Mouse (Mus musculus) G1E (cell line): Measurements from ENCODE around the gene Cym. TPM values are rescaled to one million over a fixed set of nuclear protein-coding genes. Genes with fewer than 3 reads are reported as not detected.

ENCODE experiments used
- ATAC-seq: 2 replicates; pipeline ENCODE4 v1.8.0; 2016; ENCODE audit warnings: mild to moderate bottlenecking; ENCODE audit not compliant: insufficient number of reproducible peaks, poor library complexity, low FRiP score, severe bottlenecking; ENCODE audit errors: extremely low read depth
- DNase-seq: peaks from one replicate; pipeline ENCODE4 v3.0.0; 2012; ENCODE audit warnings: low spot score
- H3K27me3 ChIP-seq: 2 replicates; pipeline ENCODE4 v1.6.1; 2012; ENCODE audit warnings: mild to moderate bottlenecking, low read length, inconsistent platforms; ENCODE audit not compliant: insufficient read depth
- H3K36me3 ChIP-seq: replicated peaks from 2 replicates; pipeline ENCODE3; 2012; ENCODE audit warnings: mild to moderate bottlenecking, inconsistent platforms
- H3K4me1 ChIP-seq: 2 replicates; pipeline ENCODE4 v1.6.1; 2012; ENCODE audit warnings: low read depth, low read length, inconsistent platforms, mixed read lengths; ENCODE audit not compliant: insufficient read depth
- H3K4me3 ChIP-seq: 2 replicates; pipeline ENCODE4 v1.5.1; 2012; ENCODE audit warnings: low read depth, mild to moderate bottlenecking, inconsistent platforms, low read length, moderate library complexity, mixed read lengths
- H3K9me3 ChIP-seq: replicated peaks from 2 replicates; pipeline ENCODE4 v1.6.1; 2012; ENCODE audit warnings: inconsistent platforms
- CTCF ChIP-seq: IDR thresholded peaks from 2 replicates; pipeline ENCODE4 v1.5.1; 2012; ENCODE audit warnings: low read depth, low read length, inconsistent platforms, mixed read lengths
- GATA1 ChIP-seq: IDR thresholded peaks from 2 replicates; pipeline ENCODE4 v1.6.1; 2012; ENCODE audit warnings: borderline replicate concordance, low read length, inconsistent platforms, mixed read lengths
- GATA2 ChIP-seq: IDR thresholded peaks from 2 replicates; pipeline ENCODE4 v1.6.1; 2012; ENCODE audit warnings: low read depth, low read length, inconsistent platforms, borderline replicate concordance
- POLR2AphosphoS5 ChIP-seq: IDR thresholded peaks from 2 replicates; pipeline ENCODE4 v1.6.1; 2012; ENCODE audit warnings: low read depth, low read length, inconsistent platforms; ENCODE audit not compliant: insufficient replicate concordance
- TAL1 ChIP-seq: conservative IDR thresholded peaks from 2 replicates; pipeline ENCODE4 v1.6.1; 2012; ENCODE audit warnings: low read depth, low read length, inconsistent platforms, mixed read lengths
- polyA plus RNA-seq: library from polyadenylated mRNA; stranded (reverse); fragments of >175 nt; gene quantifications from 2 replicates; pipeline ENCODE4 v1.2.3, GENCODE M21; 2012
- total RNA-seq, 2 experiments: library from RNA; stranded (forward) in 1 of 2; stranded (reverse) in 1 of 2; fragments of 200-1000 nt in 1 of 2; fragments of >200 nt in 1 of 2; fragmentation: Nextera tagmentation in 1 of 2; gene quantifications; 2 replicates each; pipeline ENCODE4 v1.2.3; 2014 to 2017

Cym gene
- total and polyA plus RNA-seq, 3 experiments = not detected

- Histone ChIP-seq H3K4me1 (no peaks in the 10 kb centered on the region), H3K9me3 (no peaks in the 10 kb centered on the region), H3K27me3 (no peaks in the 10 kb centered on the region), H3K4me3 (no peak overlapping the region), H3K36me3 (no peaks in the 10 kb centered on the region)
- ATAC-seq = no peak
- no peak for DNase-seq
- TF ChIP-seq CTCF (no peak), POLR2AphosphoS5 (no peak), TAL1 (no peak), GATA2 (no peak), GATA1 (no peak)
These were observed 45.0 kb downstream of the Cym start for GRCm38 (mm10) chr3:107176501-107176900.

GRCm38 (mm10) chr3:107175486-107175885, 46.0 kb downstream of the Cym start:
- Histone ChIP-seq H3K36me3 (no peaks in the 10 kb centered on the region), H3K27me3 (no peaks in the 10 kb centered on the region), H3K9me3 (no peaks in the 10 kb centered on the region), H3K4me1 (no peaks in the 10 kb centered on the region), H3K4me3 (no peak overlapping the region)
- DNase-seq (no peak), ATAC-seq (no peak)
- TF ChIP-seq CTCF = no peak
- no peak for TF ChIP-seq GATA2
- TF ChIP-seq TAL1 = no peak
- no peak for TF ChIP-seq POLR2AphosphoS5
- no peak for TF ChIP-seq GATA1

- no peak overlapping the region for H3K4me3 ChIP-seq
- ATAC-seq = no peak
- H3K36me3 ChIP-seq = no peaks in the 10 kb centered on the region
- H3K9me3 ChIP-seq = no peaks in the 10 kb centered on the region
- DNase-seq = no peak
- TF ChIP-seq POLR2AphosphoS5 (no peak), GATA1 (no peak), TAL1 (no peak), CTCF (no peak), GATA2 (no peak)
- no peaks in the 10 kb centered on the region for H3K27me3 ChIP-seq
- no peaks in the 10 kb centered on the region for H3K4me1 ChIP-seq
These were observed 49.0 kb downstream of the Cym start for GRCm38 (mm10) chr3:107172556-107172955.

DNA sequence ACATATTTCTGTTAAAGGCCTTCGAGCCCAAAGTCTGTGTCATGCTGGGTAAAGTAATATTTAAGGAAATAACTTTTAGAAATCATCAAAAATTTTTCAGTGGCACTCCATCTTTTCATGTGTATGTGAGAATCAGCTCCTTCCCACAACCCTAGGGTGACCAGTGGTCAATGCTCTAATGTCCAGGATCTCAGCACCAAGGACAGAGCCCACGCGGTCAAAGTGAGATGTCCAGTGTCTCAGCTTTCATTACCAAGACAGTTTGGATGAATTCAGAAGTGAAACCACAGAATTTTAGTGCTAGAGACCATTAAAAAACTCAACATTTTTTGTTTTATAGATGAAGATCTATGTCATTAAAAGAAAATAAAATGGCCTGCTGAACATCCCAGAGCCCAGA, 49.6 kb downstream of the Cym start:
- ATAC-seq = no peak

GRCm38 (mm10) chr3:107169552-107169951, 52.0 kb downstream of the Cym start:
- DNase-seq (no peak), ATAC-seq (no peak)
- Histone ChIP-seq H3K4me3 (no peak overlapping the region), H3K4me1 (no peaks in the 10 kb centered on the region), H3K36me3 (no peaks in the 10 kb centered on the region), H3K9me3 (no peaks in the 10 kb centered on the region), H3K27me3 (no peaks in the 10 kb centered on the region)
- TF ChIP-seq TAL1 (no peak), CTCF (no peak), GATA2 (no peak)

More for the DNA sequence above, 49.6 kb downstream of the Cym start:
- TF ChIP-seq GATA2 = no peak
- TF ChIP-seq GATA1 = no peak
- Histone ChIP-seq H3K4me1 (no peaks in the 10 kb centered on the region), H3K4me3 (no peak overlapping the region), H3K36me3 (no peaks in the 10 kb centered on the region), H3K9me3 (no peaks in the 10 kb centered on the region), H3K27me3 (no peaks in the 10 kb centered on the region)
- no peak for DNase-seq

DNA sequence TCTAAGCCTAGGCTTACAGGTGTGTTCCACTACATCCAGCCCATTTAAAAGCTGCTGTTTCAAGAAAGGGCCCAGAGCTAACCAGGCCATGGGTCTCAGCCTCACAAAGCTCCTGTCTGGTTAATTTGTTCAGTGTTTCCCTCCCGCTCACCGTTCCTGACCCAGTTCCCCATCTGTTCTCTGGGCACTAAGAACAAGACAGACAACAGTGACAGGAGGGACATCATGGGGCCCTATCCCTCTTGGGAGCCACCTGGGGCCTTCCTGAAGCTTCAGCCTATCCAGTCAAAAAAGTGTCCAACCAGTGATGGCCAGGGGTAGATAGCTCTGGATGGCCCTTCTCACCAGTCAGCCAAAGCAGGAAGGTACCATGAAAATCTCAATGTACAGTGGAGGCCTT, 58.8 kb downstream of the Cym start:
- TF ChIP-seq POLR2AphosphoS5 (no peak), GATA1 (no peak), TAL1 (no peak), CTCF (no peak), GATA2 (no peak)
- H3K27me3 ChIP-seq = no peaks in the 10 kb centered on the region
- no peaks in the 10 kb centered on the region for H3K36me3 ChIP-seq
- ATAC-seq (no peak), DNase-seq (no peak)
- no peak overlapping the region for H3K4me3 ChIP-seq
- no peaks in the 10 kb centered on the region for H3K9me3 ChIP-seq
- no peaks in the 10 kb centered on the region for H3K4me1 ChIP-seq

Other genes with a start within 250 kb of the Cym start
- not detected in 2 replicates for gene Kcna3, start 185.6 kb downstream of the Cym start, total RNA-seq (2014; fragmentation: Nextera tagmentation)
- gene Kcna3, start 185.6 kb downstream of the Cym start, total RNA-seq (2017) = not detected in 2 replicates
- not detected in 2 replicates for gene Kcna3, start 185.6 kb downstream of the Cym start, polyA plus RNA-seq
- not detected in 2 replicates for gene Kcna2, start 120.6 kb downstream of the Cym start, total RNA-seq (2014; fragmentation: Nextera tagmentation)
- under 0.01 and 0.11 TPM in 2 replicates for gene Kcna2, start 120.6 kb downstream of the Cym start, total RNA-seq (2017)
- gene Kcna2, start 120.6 kb downstream of the Cym start, polyA plus RNA-seq = not detected in 2 replicates
- gene Kcna10, start 38.7 kb downstream of the Cym start, total RNA-seq (2014; fragmentation: Nextera tagmentation) = not detected in 2 replicates
- gene Kcna10, start 38.7 kb downstream of the Cym start, total RNA-seq (2017) = 0.05 TPM in 1 of 2 replicates, not detected in the other
- not detected in 2 replicates for gene Kcna10, start 38.7 kb downstream of the Cym start, polyA plus RNA-seq
- gene A630076J17Rik, start 8.9 kb upstream of the Cym start, total RNA-seq (2014; fragmentation: Nextera tagmentation) = not detected in 2 replicates
- gene A630076J17Rik, start 8.9 kb upstream of the Cym start, total RNA-seq (2017) = 0.06 TPM in 1 of 2 replicates, not detected in the other
- gene A630076J17Rik, start 8.9 kb upstream of the Cym start, polyA plus RNA-seq = not detected in 2 replicates
- gene Prok1, start 18.0 kb upstream of the Cym start, total RNA-seq (2014; fragmentation: Nextera tagmentation) = not detected in 2 replicates
- gene Prok1, start 18.0 kb upstream of the Cym start, total RNA-seq (2017) = 0.06 and 0.11 TPM in 2 replicates
- gene Prok1, start 18.0 kb upstream of the Cym start, polyA plus RNA-seq = 0.04 TPM in 1 of 2 replicates, not detected in the other
- 50.3 and 56.3 TPM in 2 replicates for gene Lamtor5, start 57.1 kb upstream of the Cym start, total RNA-seq (2014; fragmentation: Nextera tagmentation)
- gene Lamtor5, start 57.1 kb upstream of the Cym start, total RNA-seq (2017) = 91.4 and 111 TPM in 2 replicates
- 26.8 and 27.0 TPM in 2 replicates for gene Lamtor5, start 57.1 kb upstream of the Cym start, polyA plus RNA-seq
- gene Slc16a4, start 69.5 kb upstream of the Cym start, total RNA-seq (2014; fragmentation: Nextera tagmentation) = not detected in 2 replicates
- 0.22 and 0.29 TPM in 2 replicates for gene Slc16a4, start 69.5 kb upstream of the Cym start, total RNA-seq (2017)
- gene Slc16a4, start 69.5 kb upstream of the Cym start, polyA plus RNA-seq = not detected in 2 replicates
- gene Rbm15, start 111.9 kb upstream of the Cym start, total RNA-seq (2014; fragmentation: Nextera tagmentation) = 105 and 113 TPM in 2 replicates
- gene Rbm15, start 111.9 kb upstream of the Cym start, total RNA-seq (2017) = 42.7 and 50.0 TPM in 2 replicates
- 5.2 and 5.9 TPM in 2 replicates for gene Rbm15, start 111.9 kb upstream of the Cym start, polyA plus RNA-seq
- gene Kcnc4, start 237.8 kb upstream of the Cym start, total RNA-seq (2014; fragmentation: Nextera tagmentation) = not detected in 2 replicates
- gene Kcnc4, start 237.8 kb upstream of the Cym start, total RNA-seq (2017) = 0.06 and 0.11 TPM in 2 replicates
- not detected in 2 replicates for gene Kcnc4, start 237.8 kb upstream of the Cym start, polyA plus RNA-seq